Mouse (Mus musculus) activated CD4-positive, CD25-positive, alpha-beta regulatory T cell, adult 4 months (primary cell): ENCODE measurements around the gene Gm28079. TPM values are rescaled to one million over a fixed set of nuclear protein-coding genes. Genes with fewer than 3 reads are reported as not detected.
"Not testable (repeated sequence)": the region's sequence is repeated elsewhere in the genome, so short reads cannot be mapped to it uniquely, and the experiment has no call there.

ENCODE experiments used
- ATAC-seq: one replicate; pipeline ENCODE4 v1.8.0; 2017
- polyA plus RNA-seq, 2 experiments: library from polyadenylated mRNA; unstranded; fragments of 100-300 nt; shearing (Covaris generic); gene quantifications; one replicate each; pipeline ENCODE4 v1.2.1; 2017

The Gm28079 gene
- polyA plus RNA-seq, result not detected

GRCm38 (mm10) chrY:70014799-70015198 lies at the start of gene Gm28079:
TSS of gene Gm28079 (minus strand) at chrY:70014899.
- not testable (repeated sequence) for ATAC-seq
